Comparison of ENCODE assay signal across 13 mouse cellular contexts in the genomic region with DNA sequence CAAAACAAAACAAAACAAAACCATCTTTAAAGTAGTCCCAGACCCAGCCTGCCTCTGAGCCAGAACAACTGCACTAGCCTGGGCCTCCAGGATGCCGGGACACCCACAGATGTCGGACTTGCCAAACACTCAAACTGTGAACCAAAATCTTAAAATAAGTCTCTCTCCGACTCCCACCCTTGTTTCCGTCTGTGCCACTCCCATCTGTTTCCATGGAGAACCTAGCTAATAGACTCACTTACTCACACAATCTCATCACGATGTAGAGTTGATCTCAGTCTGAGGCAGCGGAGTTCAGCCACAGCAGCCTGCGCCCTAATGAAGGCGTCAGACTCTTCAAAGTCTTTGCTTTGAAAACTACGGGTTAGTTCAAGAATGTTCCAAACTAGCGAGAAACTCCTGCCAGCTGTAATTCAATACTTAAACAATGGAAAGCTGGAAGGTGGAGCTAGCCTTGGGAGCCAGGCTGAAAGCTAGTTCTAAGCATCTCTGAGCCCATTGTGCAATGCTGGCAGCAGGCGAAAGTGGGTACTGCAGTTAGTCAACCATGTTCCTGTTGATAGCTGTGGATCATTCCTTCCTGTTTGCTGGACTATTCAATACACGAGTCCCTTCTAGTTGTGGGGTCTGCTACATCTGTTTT.
DNase-seq lines count a peak whose midpoint lies in the region; ATAC-seq lines count a peak whose summit lies in the region.
"Had no signal": no experiment of that assay in that cellular context is flagged by ENCODE, and none has a peak within 500 bp of the region (broad histone marks: within the 10 kb centered on the region; RNA-seq: fewer than 3 reads in every experiment).

No protein-coding gene starts in this region.

- H3K4me1 ChIP-seq in forebrain, embryonic 11.5 days (replicated peaks; ENCODE audit: control insufficient read depth, insufficient read depth, low read length), result no peaks in the 10 kb centered on the region
- H3K4me1 ChIP-seq in forebrain, embryonic 10.5 days, result peaks cover 7% of the 10 kb centered on the region
- H3K4me1 ChIP-seq in embryonic facial prominence, embryonic 14.5 days (ENCODE audit: control insufficient read depth, insufficient read depth, low read length), result no peaks in the 10 kb centered on the region
- H3K4me1 ChIP-seq: neural tube, embryonic 13.5 days had no signal

- 59% methylated on average over 12 of the region's 12 CpGs for WGBS in forebrain, embryonic 11.5 days
- 71% methylated on average over 12 of the region's 12 CpGs for WGBS in forebrain, embryonic 10.5 days
- WGBS in embryonic facial prominence, embryonic 14.5 days, result 60% methylated on average over 12 of the region's 12 CpGs

- peak; percentile 55 for DNase-seq in forebrain, embryonic 11.5 days (ENCODE audit: low spot score)
- no peak for DNase-seq in forebrain, embryonic 10.5 days (ENCODE audit: extremely low spot score, low spot score)
- DNase-seq in 3T3-L1 (ENCODE audit: low read depth, low spot score), result peak; percentile 14
- peak; percentile 54 for DNase-seq in embryonic facial prominence, embryonic 14.5 days (ENCODE audit: low spot score)
- peak; percentile 43 to 52 for DNase-seq in left cerebral cortex, adult 9 months (ENCODE audit: low spot score in 2 of 2)
- no peak for DNase-seq in spleen, postnatal 36 days (ENCODE audit: low spot score in 2 of 2)
- DNase-seq in B cell, adult 2 months, result no peak
- DNase-seq in urinary bladder, adult 2 months (ENCODE audit: low spot score), result no peak
- DNase-seq: lung, postnatal 36 days had no signal

- no peaks in the 10 kb centered on the region for H3K36me3 ChIP-seq in forebrain, embryonic 11.5 days (ENCODE audit: control insufficient read depth, insufficient read depth, low read length)
- H3K36me3 ChIP-seq in forebrain, embryonic 10.5 days (replicated peaks), result no peaks in the 10 kb centered on the region
- no peaks in the 10 kb centered on the region for H3K36me3 ChIP-seq in embryonic facial prominence, embryonic 14.5 days (ENCODE audit: control insufficient read depth, insufficient read depth, low read length)
- H3K36me3 ChIP-seq: neural tube, embryonic 13.5 days had no signal

- H3K9ac ChIP-seq in forebrain, embryonic 11.5 days (ENCODE audit: low read length), result no peak overlapping the region
- H3K9ac ChIP-seq in embryonic facial prominence, embryonic 14.5 days (ENCODE audit: low read depth, low read length), result no peak overlapping the region
- H3K9ac ChIP-seq: neural tube, embryonic 13.5 days had no signal

- no peak overlapping the region for H3K4me2 ChIP-seq in forebrain, embryonic 11.5 days (ENCODE audit: low read depth, low read length, severe bottlenecking)
- no peak overlapping the region for H3K4me2 ChIP-seq in embryonic facial prominence, embryonic 14.5 days (ENCODE audit: low read depth, low read length)
- H3K4me2 ChIP-seq: heart, embryonic 11.5 days; neural tube, embryonic 13.5 days had no signal

- H3K27me3 ChIP-seq in forebrain, embryonic 11.5 days (ENCODE audit: control insufficient read depth, insufficient read depth, low read length), result no peaks in the 10 kb centered on the region
- no peaks in the 10 kb centered on the region for H3K27me3 ChIP-seq in forebrain, embryonic 10.5 days (ENCODE audit: poor library complexity, severe bottlenecking)
- no peaks in the 10 kb centered on the region for H3K27me3 ChIP-seq in embryonic facial prominence, embryonic 14.5 days (replicated peaks; ENCODE audit: control insufficient read depth, insufficient read depth, low read length)
- H3K27me3 ChIP-seq: neural tube, embryonic 13.5 days had no signal

- ATAC-seq in forebrain, embryonic 11.5 days (replicated peaks; ENCODE audit: low FRiP score), result peak; percentile 74
- ATAC-seq in embryonic facial prominence, embryonic 14.5 days (ENCODE audit: low read depth), result peak; percentile 18; the same call in 1 of the 2 replicates
- ATAC-seq: inflammation-experienced regulatory T-cells, adult 6 months had no signal

- no peaks in the 10 kb centered on the region for H3K9me3 ChIP-seq in forebrain, embryonic 11.5 days (ENCODE audit: control insufficient read depth, low read length)
- no peaks in the 10 kb centered on the region for H3K9me3 ChIP-seq in forebrain, embryonic 10.5 days
- H3K9me3 ChIP-seq in embryonic facial prominence, embryonic 14.5 days (ENCODE audit: control insufficient read depth, low read length), result 0 out of 2 replicates have a peak, but pooled peaks cover 6% of the 10 kb centered on the region
- H3K9me3 ChIP-seq: neural tube, embryonic 13.5 days had no signal

- no peak overlapping the region for H3K27ac ChIP-seq in forebrain, embryonic 11.5 days (ENCODE audit: low read depth, low read length)
- no peak overlapping the region for H3K27ac ChIP-seq in forebrain, embryonic 10.5 days
- no peak overlapping the region for H3K27ac ChIP-seq in embryonic facial prominence, embryonic 14.5 days (replicated peaks; ENCODE audit: low read depth, low read length)
- H3K27ac ChIP-seq: neural tube, embryonic 13.5 days had no signal

- no peak overlapping the region for H3K4me3 ChIP-seq in forebrain, embryonic 11.5 days (ENCODE audit: low read depth, low read length)
- no peak overlapping the region for H3K4me3 ChIP-seq in forebrain, embryonic 10.5 days
- no peak overlapping the region for H3K4me3 ChIP-seq in embryonic facial prominence, embryonic 14.5 days (ENCODE audit: low read depth, low read length)
- H3K4me3 ChIP-seq: erythroblast, embryonic 14.5 days; neural tube, embryonic 13.5 days had no signal

Comparison
In these comparisons a context has a peak if more than half of its experiments do, and no peak if none do; other contexts are left out.
1. DNase-seq: peak in forebrain, embryonic 11.5 days (single experiment), 3T3-L1 (single experiment), embryonic facial prominence, embryonic 14.5 days (single experiment) and left cerebral cortex, adult 9 months (2 of 2); none in forebrain, embryonic 10.5 days (single experiment), spleen, postnatal 36 days (0 of 2), B cell, adult 2 months (0 of 2) and urinary bladder, adult 2 months (single experiment).